Mouse (Mus musculus): ENCODE measurements around the gene Tlnrd1. TPM values are rescaled to one million over a fixed set of nuclear protein-coding genes. Genes with fewer than 3 reads are reported as not detected.
A peak's percentile ranks its signal among the peaks of the same experiment; 100 is the strongest.

Gene Tlnrd1
- polyA plus RNA-seq, 1 experiment from 2014 or later: 17.8 TPM

GRCm38 (mm10) chr7:83902296-83903145, 18.4 kb upstream of the Tlnrd1 start:
- no peak overlapping the region for H3K9ac ChIP-seq (ENCODE audit: low read length)
- H3K4me1 ChIP-seq (ENCODE audit: control insufficient read depth, insufficient read depth, low read length): no peaks in the 10 kb centered on the region
- 81% methylated on average over 5 of the region's 5 CpGs for WGBS
- no peaks in the 10 kb centered on the region for H3K27me3 ChIP-seq (ENCODE audit: control insufficient read depth, insufficient read depth, low read length)
- H3K36me3 ChIP-seq (ENCODE audit: control insufficient read depth, insufficient read depth, low read length): peaks cover 6% of the 10 kb centered on the region; the same call in 1 of the 2 replicates
- H3K27ac ChIP-seq (ENCODE audit: low read depth, low read length): no peak overlapping the region
- no peaks in the 10 kb centered on the region for H3K9me3 ChIP-seq (ENCODE audit: control insufficient read depth, low read length)
- ATAC-seq (ENCODE audit: insufficient read depth, low FRiP score, low TSS enrichment): no peak
- no peak overlapping the region for H3K4me3 ChIP-seq (ENCODE audit: low read depth, low read length)
- no peak overlapping the region for H3K4me2 ChIP-seq (ENCODE audit: low read depth)
- DNase-seq (ENCODE audit: low spot score): no peak

DNA sequence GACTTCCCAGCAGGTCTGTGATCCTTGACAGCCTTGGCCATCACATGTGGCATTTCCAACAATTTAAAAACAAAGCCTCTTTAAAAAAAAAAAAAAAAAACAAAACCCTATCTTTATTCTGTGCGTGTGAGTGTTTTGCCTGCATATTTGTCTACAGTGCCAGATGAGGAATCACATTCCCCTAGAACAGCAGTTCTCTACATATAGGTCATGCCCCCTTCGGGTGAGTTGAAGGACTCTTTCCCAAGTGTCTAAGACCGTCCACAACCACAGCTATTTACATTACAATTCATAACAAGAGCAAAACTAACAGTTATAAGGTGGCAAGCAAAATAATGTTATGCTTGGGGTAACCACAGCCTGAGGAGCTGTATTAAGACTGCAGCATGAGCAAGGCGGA, 17.3 kb upstream of the Tlnrd1 start:
- Histone ChIP-seq H3K36me3 (ENCODE audit: control insufficient read depth, insufficient read depth, low read length) (peaks cover 6% of the 10 kb centered on the region; the same call in 1 of the 2 replicates), H3K4me2 (ENCODE audit: low read depth) (no peak overlapping the region), H3K27ac (ENCODE audit: low read depth, low read length) (no peak overlapping the region), H3K9me3 (ENCODE audit: control insufficient read depth, low read length) (no peaks in the 10 kb centered on the region), H3K27me3 (ENCODE audit: control insufficient read depth, insufficient read depth, low read length) (no peaks in the 10 kb centered on the region), H3K4me3 (ENCODE audit: low read depth, low read length) (no peak overlapping the region), H3K4me1 (ENCODE audit: control insufficient read depth, insufficient read depth, low read length) (no peaks in the 10 kb centered on the region), H3K9ac (ENCODE audit: low read length) (no peak overlapping the region)
- ATAC-seq (ENCODE audit: insufficient read depth, low FRiP score, low TSS enrichment): no peak
- WGBS: 87% methylated on average over 4 of the region's 4 CpGs
- DNase-seq (ENCODE audit: low spot score): no peak

DNA sequence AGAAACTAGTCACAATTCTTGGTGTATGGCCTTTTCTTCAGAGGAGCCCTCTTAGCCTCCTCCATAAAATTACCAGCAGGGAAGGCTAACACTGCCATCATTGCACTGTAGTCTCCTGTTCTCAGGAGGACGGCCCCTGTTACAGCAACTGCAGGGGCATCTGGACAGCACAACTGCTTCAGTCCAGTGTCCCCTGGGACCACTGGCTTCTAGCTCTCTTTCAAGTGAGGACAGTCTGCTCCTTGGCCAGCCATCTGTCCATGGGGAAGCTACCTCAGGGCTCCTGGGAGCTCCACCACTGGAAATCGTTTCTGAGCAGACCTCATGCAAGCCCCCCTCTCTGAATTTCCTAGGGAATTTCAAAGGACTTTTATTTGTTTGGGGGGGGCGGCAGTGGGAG, 16.4 kb upstream of the Tlnrd1 start:
- no peaks in the 10 kb centered on the region for H3K9me3 ChIP-seq (ENCODE audit: control insufficient read depth, low read length)
- no peak overlapping the region for H3K9ac ChIP-seq (ENCODE audit: low read length)
- WGBS: 69% methylated on average over 3 of the region's 3 CpGs
- H3K4me2 ChIP-seq (ENCODE audit: low read depth): no peak overlapping the region
- ATAC-seq (ENCODE audit: insufficient read depth, low FRiP score, low TSS enrichment): no peak
- no peak for DNase-seq (ENCODE audit: low spot score)
- no peak overlapping the region for H3K4me3 ChIP-seq (ENCODE audit: low read depth, low read length)
- H3K27me3 ChIP-seq (ENCODE audit: control insufficient read depth, insufficient read depth, low read length): no peaks in the 10 kb centered on the region
- H3K27ac ChIP-seq (ENCODE audit: low read depth, low read length): no peak overlapping the region
- H3K36me3 ChIP-seq (ENCODE audit: control insufficient read depth, insufficient read depth, low read length): peaks cover 6% of the 10 kb centered on the region; the same call in 1 of the 2 replicates
- no peaks in the 10 kb centered on the region for H3K4me1 ChIP-seq (ENCODE audit: control insufficient read depth, insufficient read depth, low read length)

- H3K36me3 ChIP-seq (ENCODE audit: control insufficient read depth, insufficient read depth, low read length): peaks cover 6% of the 10 kb centered on the region; the same call in 1 of the 2 replicates
- 93% methylated on average over 11 of the region's 11 CpGs for WGBS
These were observed 14.2 kb upstream of the Tlnrd1 start for GRCm38 (mm10) chr7:83898267-83898666.

DNA sequence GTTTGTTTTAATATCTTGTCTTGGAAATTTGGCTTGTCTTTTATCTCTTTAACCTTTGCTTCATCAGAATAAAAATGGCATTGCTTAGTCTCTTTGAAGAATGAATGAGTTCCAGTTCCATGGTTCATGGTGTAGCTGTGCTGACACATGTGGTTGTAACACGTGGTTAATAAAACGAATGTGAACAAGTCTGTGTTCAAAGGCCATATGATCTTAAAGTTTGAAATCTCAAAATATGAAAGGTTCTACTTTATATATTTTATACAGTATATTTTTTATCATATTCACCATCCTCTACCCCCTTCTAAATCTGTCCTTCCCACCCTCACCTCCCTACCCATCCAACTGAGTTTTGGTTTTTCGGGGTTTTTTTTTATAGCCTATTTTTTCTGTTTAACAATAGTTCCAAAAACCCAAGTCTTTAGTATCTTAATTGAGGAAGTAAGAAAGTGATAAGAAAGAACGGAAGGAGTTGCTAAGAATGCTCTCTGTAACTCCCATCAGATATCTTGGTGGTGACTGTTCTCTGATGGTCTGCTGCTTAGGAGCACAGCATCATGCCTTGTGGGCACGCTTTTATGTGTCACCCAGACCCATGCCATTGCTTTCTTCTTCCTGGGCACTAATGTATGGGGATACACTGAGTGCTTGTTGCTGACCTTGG, 12.1 kb upstream of the Tlnrd1 start:
- no peak overlapping the region for H3K4me3 ChIP-seq (ENCODE audit: low read depth, low read length)
- peaks cover 6% of the 10 kb centered on the region; the same call in 1 of the 2 replicates for H3K36me3 ChIP-seq (ENCODE audit: control insufficient read depth, insufficient read depth, low read length)
- no peak overlapping the region for H3K4me2 ChIP-seq (ENCODE audit: low read depth)
- H3K4me1 ChIP-seq (ENCODE audit: control insufficient read depth, insufficient read depth, low read length): peaks cover 12% of the 10 kb centered on the region; the same call in 1 of the 2 replicates
- no peaks in the 10 kb centered on the region for H3K9me3 ChIP-seq (ENCODE audit: control insufficient read depth, low read length)
- no peaks in the 10 kb centered on the region for H3K27me3 ChIP-seq (ENCODE audit: control insufficient read depth, insufficient read depth, low read length)
- ATAC-seq (ENCODE audit: insufficient read depth, low FRiP score, low TSS enrichment) (no peak), DNase-seq (ENCODE audit: low spot score) (no peak)
- 96% methylated on average over 5 of the region's 5 CpGs for WGBS
- H3K9ac ChIP-seq (ENCODE audit: low read length): no peak overlapping the region
- H3K27ac ChIP-seq (ENCODE audit: low read depth, low read length): no peak overlapping the region

More at GRCm38 (mm10) chr7:83898267-83898666, 14.2 kb upstream of the Tlnrd1 start:
- no peaks in the 10 kb centered on the region for H3K9me3 ChIP-seq (ENCODE audit: control insufficient read depth, low read length)
- H3K9ac ChIP-seq (ENCODE audit: low read length): no peak overlapping the region
- peaks cover 7% of the 10 kb centered on the region; the same call in 1 of the 2 replicates for H3K4me1 ChIP-seq (ENCODE audit: control insufficient read depth, insufficient read depth, low read length)
- no peak overlapping the region for H3K27ac ChIP-seq (ENCODE audit: low read depth, low read length)
- no peak overlapping the region for H3K4me2 ChIP-seq (ENCODE audit: low read depth)
- H3K27me3 ChIP-seq (ENCODE audit: control insufficient read depth, insufficient read depth, low read length): no peaks in the 10 kb centered on the region
- DNase-seq (ENCODE audit: low spot score): no peak
- H3K4me3 ChIP-seq (ENCODE audit: low read depth, low read length): no peak overlapping the region
- ATAC-seq (ENCODE audit: insufficient read depth, low FRiP score, low TSS enrichment): no peak

GRCm38 (mm10) chr7:83894348-83894747, 10.2 kb upstream of the Tlnrd1 start:
- H3K36me3 ChIP-seq (ENCODE audit: control insufficient read depth, insufficient read depth, low read length): peaks cover 6% of the 10 kb centered on the region; the same call in 1 of the 2 replicates
- no peaks in the 10 kb centered on the region for H3K9me3 ChIP-seq (ENCODE audit: control insufficient read depth, low read length)
- no peak overlapping the region for H3K9ac ChIP-seq (ENCODE audit: low read length)
- H3K4me1 ChIP-seq (ENCODE audit: control insufficient read depth, insufficient read depth, low read length): peaks cover 12% of the 10 kb centered on the region; the same call in 1 of the 2 replicates
- no peak overlapping the region for H3K27ac ChIP-seq (ENCODE audit: low read depth, low read length)
- H3K27me3 ChIP-seq (ENCODE audit: control insufficient read depth, insufficient read depth, low read length): no peaks in the 10 kb centered on the region
- DNase-seq (ENCODE audit: low spot score) (no peak), ATAC-seq (ENCODE audit: insufficient read depth, low FRiP score, low TSS enrichment) (no peak)
- 94% methylated on average over 1 of the region's 1 CpGs for WGBS
- no peak overlapping the region for H3K4me2 ChIP-seq (ENCODE audit: low read depth)
- H3K4me3 ChIP-seq (ENCODE audit: low read depth, low read length): no peak overlapping the region

DNA sequence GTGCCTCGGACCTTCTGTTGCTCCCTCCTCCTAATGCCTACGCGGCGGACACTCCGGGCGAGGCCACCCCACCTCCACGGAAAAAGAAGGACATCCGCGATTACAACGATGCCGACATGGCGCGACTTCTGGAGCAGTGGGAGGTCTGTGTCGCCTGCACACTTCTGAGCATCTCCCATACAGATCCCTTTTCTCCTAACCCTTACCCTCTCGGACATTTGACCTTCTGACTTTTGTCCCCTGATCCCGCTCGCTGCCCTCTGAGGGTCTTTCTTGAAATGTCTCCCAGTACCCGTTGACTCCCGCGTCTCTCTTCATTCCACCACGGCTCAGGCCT, 8.2 kb upstream of the Tlnrd1 start:
- Histone ChIP-seq H3K4me2 (ENCODE audit: low read depth) (peak overlapping the region; percentile 64), H3K4me1 (ENCODE audit: control insufficient read depth, insufficient read depth, low read length) (peaks cover 12% of the 10 kb centered on the region; the same call in 1 of the 2 replicates), H3K27ac (ENCODE audit: low read depth, low read length) (peak overlapping the region; percentile 81), H3K9me3 (ENCODE audit: control insufficient read depth, low read length) (no peaks in the 10 kb centered on the region), H3K36me3 (ENCODE audit: control insufficient read depth, insufficient read depth, low read length) (no peaks in the 10 kb centered on the region; the same call in 1 of the 2 replicates), H3K4me3 (ENCODE audit: low read depth, low read length) (peak overlapping the region; percentile 66), H3K9ac (ENCODE audit: low read length) (peak overlapping the region; percentile 83), H3K27me3 (ENCODE audit: control insufficient read depth, insufficient read depth, low read length) (no peaks in the 10 kb centered on the region)
- ATAC-seq (ENCODE audit: insufficient read depth, low FRiP score, low TSS enrichment): peak; percentile 3; the same call in 1 of the 2 replicates
- WGBS: under 1% methylated on average over 20 of the region's 21 CpGs
- no peak for DNase-seq (ENCODE audit: low spot score)

- DNase-seq (ENCODE audit: low spot score) (peak; percentile 98), ATAC-seq (ENCODE audit: insufficient read depth, low FRiP score, low TSS enrichment) (peak; percentile 95)
- Histone ChIP-seq H3K27ac (ENCODE audit: low read depth, low read length) (peak overlapping the region; percentile 81), H3K4me1 (ENCODE audit: control insufficient read depth, insufficient read depth, low read length) (peaks cover 12% of the 10 kb centered on the region; the same call in 1 of the 2 replicates), H3K9ac (ENCODE audit: low read length) (peak overlapping the region; percentile 83), H3K36me3 (ENCODE audit: control insufficient read depth, insufficient read depth, low read length) (no peaks in the 10 kb centered on the region), H3K9me3 (ENCODE audit: control insufficient read depth, low read length) (no peaks in the 10 kb centered on the region), H3K4me2 (ENCODE audit: low read depth) (peak overlapping the region; percentile 64), H3K27me3 (ENCODE audit: control insufficient read depth, insufficient read depth, low read length) (no peaks in the 10 kb centered on the region), H3K4me3 (ENCODE audit: low read depth, low read length) (peak overlapping the region; percentile 66)
- WGBS: 3% methylated on average over 44 of the region's 44 CpGs
These were observed 7.6 kb upstream of the Tlnrd1 start for GRCm38 (mm10) chr7:83891433-83892332.
